Mouse (Mus musculus): ENCODE results near the gene Magi2. TPM values are rescaled to one million over a fixed set of nuclear protein-coding genes. Genes with fewer than 3 reads are reported as not detected.

Gene Magi2
- polyA plus RNA-seq, 1 experiment from 2014 or later, result 6.1 TPM

DNA sequence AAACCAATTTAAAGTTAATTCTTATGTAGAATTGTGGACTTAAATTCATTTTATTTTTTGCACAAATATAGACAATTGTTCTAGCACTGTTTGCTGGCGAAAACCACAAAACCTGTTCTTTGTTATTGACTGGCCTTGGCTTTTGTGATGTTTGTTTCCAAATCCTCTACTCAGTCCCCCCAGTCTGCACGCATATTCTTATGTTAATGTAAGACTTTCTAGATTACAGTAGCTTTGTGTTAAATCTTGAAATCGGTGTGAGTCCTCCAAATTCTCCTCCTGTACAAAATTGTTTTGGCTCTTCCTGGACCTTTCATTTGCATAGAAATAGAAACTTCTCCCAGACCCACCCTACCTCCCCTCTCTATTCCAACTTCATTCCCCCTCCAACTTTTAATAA, 1242.9 kb downstream of the Magi2 start:
- Histone ChIP-seq H3K4me2 (ENCODE audit: low read depth) (no peak overlapping the region), H3K4me1 (ENCODE audit: control insufficient read depth, insufficient read depth, low read length) (no peaks in the 10 kb centered on the region), H3K27ac (ENCODE audit: low read depth, low read length) (no peak overlapping the region), H3K9ac (ENCODE audit: low read length) (no peak overlapping the region), H3K9me3 (ENCODE audit: control insufficient read depth, low read length) (no peaks in the 10 kb centered on the region), H3K27me3 (ENCODE audit: control insufficient read depth, insufficient read depth, low read length) (no peaks in the 10 kb centered on the region), H3K4me3 (ENCODE audit: low read depth, low read length) (no peak overlapping the region), H3K36me3 (ENCODE audit: control insufficient read depth, insufficient read depth, low read length) (no peaks in the 10 kb centered on the region)
- WGBS, result 77% methylated on average over 3 of the region's 3 CpGs
- DNase-seq (ENCODE audit: low spot score) (no peak), ATAC-seq (ENCODE audit: insufficient read depth, low FRiP score, low TSS enrichment) (no peak)

GRCm38 (mm10) chr5:20470466-20470865, 1243.6 kb downstream of the Magi2 start:
- Histone ChIP-seq H3K9me3 (ENCODE audit: control insufficient read depth, low read length) (no peaks in the 10 kb centered on the region), H3K9ac (ENCODE audit: low read length) (no peak overlapping the region), H3K36me3 (ENCODE audit: control insufficient read depth, insufficient read depth, low read length) (no peaks in the 10 kb centered on the region), H3K27ac (ENCODE audit: low read depth, low read length) (no peak overlapping the region), H3K4me2 (ENCODE audit: low read depth) (no peak overlapping the region), H3K4me1 (ENCODE audit: control insufficient read depth, insufficient read depth, low read length) (no peaks in the 10 kb centered on the region), H3K27me3 (ENCODE audit: control insufficient read depth, insufficient read depth, low read length) (no peaks in the 10 kb centered on the region), H3K4me3 (ENCODE audit: low read depth, low read length) (no peak overlapping the region)
- ATAC-seq (ENCODE audit: insufficient read depth, low FRiP score, low TSS enrichment) (no peak), DNase-seq (ENCODE audit: low spot score) (no peak)

DNA sequence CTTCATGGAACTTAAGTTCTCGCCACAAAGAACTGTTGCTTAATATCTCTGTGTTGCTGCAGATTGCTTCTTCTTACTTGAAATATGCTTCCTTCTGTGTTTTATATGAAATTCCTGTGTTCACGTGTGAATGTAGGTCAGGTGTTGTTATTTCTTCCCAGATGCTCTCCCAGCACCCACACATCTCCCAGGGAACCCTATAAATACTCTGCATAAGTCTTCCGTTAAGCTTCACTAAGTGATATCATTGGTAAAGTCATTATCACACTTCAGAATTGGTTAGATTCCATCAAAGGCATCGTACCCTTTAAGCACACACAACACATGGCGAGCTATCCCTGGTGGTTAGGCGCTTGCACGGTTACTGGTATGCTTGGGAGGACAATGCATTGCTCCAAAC, 1257.7 kb downstream of the Magi2 start:
- WGBS, result 89% methylated on average over 7 of the region's 7 CpGs
- DNase-seq (ENCODE audit: low spot score) (no peak), ATAC-seq (ENCODE audit: insufficient read depth, low FRiP score, low TSS enrichment) (no peak)
- no peak overlapping the region for H3K9ac ChIP-seq (ENCODE audit: low read length)
- H3K4me1 ChIP-seq (ENCODE audit: control insufficient read depth, insufficient read depth, low read length), result no peaks in the 10 kb centered on the region
- H3K27me3 ChIP-seq (ENCODE audit: control insufficient read depth, insufficient read depth, low read length), result no peaks in the 10 kb centered on the region
- H3K36me3 ChIP-seq (ENCODE audit: control insufficient read depth, insufficient read depth, low read length), result no peaks in the 10 kb centered on the region
- no peak overlapping the region for H3K27ac ChIP-seq (ENCODE audit: low read depth, low read length)
- H3K9me3 ChIP-seq (ENCODE audit: control insufficient read depth, low read length), result no peaks in the 10 kb centered on the region
- no peak overlapping the region for H3K4me2 ChIP-seq (ENCODE audit: low read depth)
- no peak overlapping the region for H3K4me3 ChIP-seq (ENCODE audit: low read depth, low read length)

GRCm38 (mm10) chr5:20491911-20492310, 1265.1 kb downstream of the Magi2 start:
- WGBS, result 93% methylated on average over 2 of the region's 2 CpGs

GRCm38 (mm10) chr5:20492679-20493078, 1265.8 kb downstream of the Magi2 start:
- WGBS, result 91% methylated on average over 7 of the region's 7 CpGs
- DNase-seq (ENCODE audit: low spot score) (no peak), ATAC-seq (ENCODE audit: insufficient read depth, low FRiP score, low TSS enrichment) (no peak)
- no peaks in the 10 kb centered on the region for H3K4me1 ChIP-seq (ENCODE audit: control insufficient read depth, insufficient read depth, low read length)
- H3K9ac ChIP-seq (ENCODE audit: low read length), result no peak overlapping the region
- no peaks in the 10 kb centered on the region for H3K36me3 ChIP-seq (ENCODE audit: control insufficient read depth, insufficient read depth, low read length)
- no peak overlapping the region for H3K4me3 ChIP-seq (ENCODE audit: low read depth, low read length)
- H3K4me2 ChIP-seq (ENCODE audit: low read depth), result no peak overlapping the region
- no peak overlapping the region for H3K27ac ChIP-seq (ENCODE audit: low read depth, low read length)
- no peaks in the 10 kb centered on the region for H3K27me3 ChIP-seq (ENCODE audit: control insufficient read depth, insufficient read depth, low read length)
- no peaks in the 10 kb centered on the region for H3K9me3 ChIP-seq (ENCODE audit: control insufficient read depth, low read length)

More at GRCm38 (mm10) chr5:20491911-20492310, 1265.1 kb downstream of the Magi2 start:
- Histone ChIP-seq H3K36me3 (ENCODE audit: control insufficient read depth, insufficient read depth, low read length) (no peaks in the 10 kb centered on the region), H3K4me1 (ENCODE audit: control insufficient read depth, insufficient read depth, low read length) (no peaks in the 10 kb centered on the region), H3K9me3 (ENCODE audit: control insufficient read depth, low read length) (no peaks in the 10 kb centered on the region), H3K4me2 (ENCODE audit: low read depth) (no peak overlapping the region), H3K4me3 (ENCODE audit: low read depth, low read length) (no peak overlapping the region), H3K27ac (ENCODE audit: low read depth, low read length) (no peak overlapping the region), H3K27me3 (ENCODE audit: control insufficient read depth, insufficient read depth, low read length) (no peaks in the 10 kb centered on the region), H3K9ac (ENCODE audit: low read length) (no peak overlapping the region)
- DNase-seq (ENCODE audit: low spot score), result no peak
- no peak for ATAC-seq (ENCODE audit: insufficient read depth, low FRiP score, low TSS enrichment)

DNA sequence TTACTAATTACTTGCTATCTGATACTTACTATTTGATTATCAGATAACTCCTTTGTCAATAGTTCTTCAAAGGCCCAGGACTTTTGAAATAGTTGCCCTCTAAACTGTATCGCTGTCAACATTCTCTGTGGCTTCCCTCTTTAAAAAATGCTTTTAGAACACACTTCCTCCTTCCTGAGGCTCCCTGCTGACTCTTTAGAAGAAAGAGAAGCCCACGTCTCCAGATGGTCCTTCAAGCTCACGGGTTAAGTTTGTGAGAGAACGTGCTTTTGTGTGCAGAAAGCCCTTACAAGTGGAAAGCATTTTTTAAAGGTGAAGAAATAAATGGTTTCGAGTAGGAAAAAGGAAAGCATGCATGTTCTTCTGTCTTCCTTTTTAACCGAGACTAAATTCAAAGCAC, 1267.2 kb downstream of the Magi2 start:
- Histone ChIP-seq H3K4me2 (ENCODE audit: low read depth) (no peak overlapping the region), H3K36me3 (ENCODE audit: control insufficient read depth, insufficient read depth, low read length) (no peaks in the 10 kb centered on the region), H3K9me3 (ENCODE audit: control insufficient read depth, low read length) (no peaks in the 10 kb centered on the region), H3K27ac (ENCODE audit: low read depth, low read length) (no peak overlapping the region), H3K27me3 (ENCODE audit: control insufficient read depth, insufficient read depth, low read length) (no peaks in the 10 kb centered on the region), H3K9ac (ENCODE audit: low read length) (no peak overlapping the region), H3K4me1 (ENCODE audit: control insufficient read depth, insufficient read depth, low read length) (no peaks in the 10 kb centered on the region), H3K4me3 (ENCODE audit: low read depth, low read length) (no peak overlapping the region)
- no peak for DNase-seq (ENCODE audit: low spot score)
- WGBS, result 58% methylated on average over 6 of the region's 6 CpGs
- no peak for ATAC-seq (ENCODE audit: insufficient read depth, low FRiP score, low TSS enrichment)

DNA sequence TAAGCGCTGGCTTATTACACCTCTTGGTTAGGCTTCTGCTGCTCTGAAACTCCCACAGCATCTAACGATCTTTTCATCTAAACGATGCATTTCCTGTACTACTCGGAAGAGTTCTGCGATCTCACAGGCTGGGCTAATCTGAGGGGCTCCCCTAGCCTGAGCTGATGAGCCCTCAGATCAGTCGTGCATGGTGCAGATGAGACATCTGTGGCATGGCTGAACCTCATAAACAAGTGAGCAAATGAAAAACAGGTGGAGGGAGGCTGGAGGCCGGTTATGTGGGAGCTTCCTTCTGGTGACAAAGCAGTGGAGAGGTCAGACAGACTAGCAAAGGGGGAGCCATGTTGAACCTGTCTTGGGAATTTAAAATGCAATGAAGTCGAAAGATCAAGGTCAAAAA, 1270.1 kb downstream of the Magi2 start:
- no peaks in the 10 kb centered on the region for H3K36me3 ChIP-seq (ENCODE audit: control insufficient read depth, insufficient read depth, low read length)
- 62% methylated on average over 8 of the region's 8 CpGs for WGBS
- DNase-seq (ENCODE audit: low spot score) (no peak), ATAC-seq (ENCODE audit: insufficient read depth, low FRiP score, low TSS enrichment) (no peak)
- H3K27ac ChIP-seq (ENCODE audit: low read depth, low read length), result no peak overlapping the region
- no peaks in the 10 kb centered on the region for H3K27me3 ChIP-seq (ENCODE audit: control insufficient read depth, insufficient read depth, low read length)
- no peak overlapping the region for H3K4me3 ChIP-seq (ENCODE audit: low read depth, low read length)
- no peak overlapping the region for H3K4me2 ChIP-seq (ENCODE audit: low read depth)
- no peaks in the 10 kb centered on the region for H3K9me3 ChIP-seq (ENCODE audit: control insufficient read depth, low read length)
- H3K4me1 ChIP-seq (ENCODE audit: control insufficient read depth, insufficient read depth, low read length), result no peaks in the 10 kb centered on the region
- H3K9ac ChIP-seq (ENCODE audit: low read length), result no peak overlapping the region

DNA sequence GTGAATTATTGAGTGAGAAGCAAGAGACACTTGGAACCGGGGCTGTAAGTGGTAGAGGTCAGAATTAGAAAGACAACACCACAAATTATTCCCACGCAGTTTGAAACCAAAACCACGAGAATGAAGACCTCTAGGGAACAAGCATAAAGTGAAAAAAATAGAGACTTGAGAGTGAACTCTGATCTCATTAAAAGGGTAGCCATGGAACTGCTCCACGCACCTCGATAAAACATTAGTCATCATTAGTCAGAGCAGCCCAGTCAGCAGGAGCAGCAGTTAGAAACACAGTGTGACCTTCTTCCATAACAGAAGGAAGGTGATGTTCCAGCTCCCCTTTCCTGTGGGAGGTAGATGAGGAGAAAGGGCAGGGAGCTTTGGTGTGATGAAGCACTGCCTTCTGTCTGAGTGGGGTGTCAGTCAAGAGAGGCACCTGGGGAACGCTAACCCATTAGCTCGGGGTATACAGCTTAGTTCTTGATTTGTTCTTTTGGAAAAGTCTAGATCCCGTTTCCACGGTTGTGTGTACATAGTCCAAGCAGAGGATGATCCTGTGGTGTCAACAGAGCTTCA, 1272.3 kb downstream of the Magi2 start:
- Histone ChIP-seq H3K4me1 (ENCODE audit: control insufficient read depth, insufficient read depth, low read length) (no peaks in the 10 kb centered on the region), H3K9me3 (ENCODE audit: control insufficient read depth, low read length) (no peaks in the 10 kb centered on the region), H3K27me3 (ENCODE audit: control insufficient read depth, insufficient read depth, low read length) (no peaks in the 10 kb centered on the region), H3K36me3 (ENCODE audit: control insufficient read depth, insufficient read depth, low read length) (no peaks in the 10 kb centered on the region), H3K4me3 (ENCODE audit: low read depth, low read length) (no peak overlapping the region), H3K9ac (ENCODE audit: low read length) (no peak overlapping the region), H3K4me2 (ENCODE audit: low read depth) (no peak overlapping the region), H3K27ac (ENCODE audit: low read depth, low read length) (no peak overlapping the region)
- WGBS, result 58% methylated on average over 9 of the region's 9 CpGs
- DNase-seq (ENCODE audit: low spot score), result no peak
- ATAC-seq (ENCODE audit: insufficient read depth, low FRiP score, low TSS enrichment), result peak; percentile 38; the same call in 1 of the 2 replicates

DNA sequence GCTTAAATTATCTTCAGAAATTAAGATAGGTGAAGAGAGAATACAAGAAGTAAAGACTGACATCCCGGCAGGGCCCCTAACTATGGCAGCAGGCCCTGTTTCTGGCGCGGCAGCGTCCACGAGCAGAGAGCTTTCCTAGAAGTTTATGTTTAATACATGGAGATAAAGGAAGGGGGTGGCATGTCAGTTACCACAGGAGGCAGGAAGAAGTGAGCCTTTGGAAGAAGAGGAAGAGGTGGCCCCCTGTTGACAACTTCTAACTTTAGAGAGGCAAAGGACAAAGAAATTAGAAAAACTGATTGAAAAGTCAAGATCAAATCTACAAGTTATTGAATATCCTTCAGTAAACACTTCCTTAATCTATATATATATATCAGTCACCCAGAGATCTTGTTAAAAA, 1281.8 kb downstream of the Magi2 start:
- Histone ChIP-seq H3K4me1 (ENCODE audit: control insufficient read depth, insufficient read depth, low read length) (no peaks in the 10 kb centered on the region), H3K27ac (ENCODE audit: low read depth, low read length) (no peak overlapping the region), H3K4me3 (ENCODE audit: low read depth, low read length) (no peak overlapping the region), H3K36me3 (ENCODE audit: control insufficient read depth, insufficient read depth, low read length) (no peaks in the 10 kb centered on the region), H3K27me3 (ENCODE audit: control insufficient read depth, insufficient read depth, low read length) (no peaks in the 10 kb centered on the region), H3K9ac (ENCODE audit: low read length) (no peak overlapping the region), H3K4me2 (ENCODE audit: low read depth) (no peak overlapping the region), H3K9me3 (ENCODE audit: control insufficient read depth, low read length) (no peaks in the 10 kb centered on the region)
- 89% methylated on average over 5 of the region's 5 CpGs for WGBS
- no peak for ATAC-seq (ENCODE audit: insufficient read depth, low FRiP score, low TSS enrichment)
- no peak for DNase-seq (ENCODE audit: low spot score)
